Mouse (Mus musculus): ENCODE measurements around the gene Hcn3.

GRCm38 (mm10) chr3:89199839-89200238 is 39.8 kb upstream of the Hcn3 start:
- TF ChIP-seq CTCF (IDR thresholded peaks at IDR 0.05; ENCODE audit: control insufficient read depth, insufficient read depth, low read length) (no peak), POLR2A (IDR thresholded peaks at IDR 0.05; ENCODE audit: borderline replicate concordance, control insufficient read depth, low read depth, low read length) (no peak)

Data from bone marrow, adult 2 months (tissue).